Mouse (Mus musculus) kidney, postnatal 0 days (tissue): ENCODE results near the gene Hspa1l. TPM values are rescaled to one million over a fixed set of nuclear protein-coding genes. Genes with fewer than 3 reads are reported as not detected.

Experiments
- ATAC-seq: fragments of 200-750 bp; cut with Nextera tagmentation; replicated peaks from 2 replicates; pipeline ENCODE4 v1.8.0; 2017; ENCODE audit warnings: low read depth, moderate number of reproducible peaks, moderate TSS enrichment, moderate library complexity; ENCODE audit not compliant: low FRiP score
- DNase-seq: peaks from one replicate; pipeline ENCODE4 v3.0.0-alpha.2; 2016; ENCODE audit warnings: low spot score
- H3K27ac ChIP-seq: fragments of 300-500 bp; sonication (generic); 2 replicates; pipeline ENCODE4 v1.5.1; 2014; ENCODE audit warnings: mild to moderate bottlenecking
- H3K27me3 ChIP-seq: fragments of 300-500 bp; sonication (generic); 2 replicates; pipeline ENCODE4 v1.6.1; 2014; ENCODE audit warnings: low read length, mixed read lengths; ENCODE audit not compliant: insufficient read depth
- H3K36me3 ChIP-seq: fragments of 300-500 bp; sonication (generic); 2 replicates; pipeline ENCODE4 v1.6.1; 2014; ENCODE audit warnings: low read length, mixed read lengths; ENCODE audit not compliant: insufficient read depth
- H3K4me1 ChIP-seq: fragments of 300-500 bp; sonication (generic); replicated peaks from 2 replicates; pipeline ENCODE4 v1.6.1; 2014; ENCODE audit warnings: antibody characterized with exemption, low read length, mixed read lengths; ENCODE audit not compliant: insufficient read depth
- H3K4me2 ChIP-seq: fragments of 300-500 bp; sonication (generic); 2 replicates; pipeline ENCODE4 v1.6.1; 2014; ENCODE audit warnings: mild to moderate bottlenecking, low read length, moderate library complexity, mixed read lengths
- H3K4me3 ChIP-seq: fragments of 300-500 bp; sonication (generic); replicated peaks from 2 replicates; pipeline ENCODE4 v1.5.1; 2014; ENCODE audit warnings: low read depth, low read length
- H3K9ac ChIP-seq: fragments of 300-500 bp; sonication (generic); 2 replicates; pipeline ENCODE4 v1.6.1; 2014; ENCODE audit warnings: low read depth, low read length
- H3K9me3 ChIP-seq: fragments of 300-500 bp; sonication (generic); replicated peaks from 2 replicates; pipeline ENCODE4 v1.6.1; 2016; ENCODE audit warnings: low read length, inconsistent platforms, mixed read lengths
- CTCF ChIP-seq: IDR thresholded peaks from 2 replicates; pipeline ENCODE4 v1.5.1; 2016; ENCODE audit warnings: antibody characterized with exemption, low read depth, mild to moderate bottlenecking, moderate library complexity
- WGBS: fragments of 180-500 bp; shearing (Covaris S2); extraction: QIAGEN DNeasy Blood & Tissue Kit; methylation state at CpG from one replicate; pipeline ENCODE4 v1.1.7; 2014; 5-methylcytosine and 5-hydroxymethylcytosine counted together
- polyA plus RNA-seq: library from polyadenylated mRNA; unstranded; fragments of >200 nt; fragmentation: Nextera tagmentation; extraction: Ambion mirVana; gene quantifications from 2 replicates; pipeline ENCODE4 v1.2.1, GENCODE M21; 2015

The Hspa1l gene
- polyA plus RNA-seq, 1 experiment from 2014 or later = 0.72 TPM

GRCm38 (mm10) chr17:35017706-35018030 lies 45.2 kb downstream of the Hspa1l start:
- DNase-seq (no peak), ATAC-seq (no peak)
- Histone ChIP-seq H3K4me3 (no peak overlapping the region), H3K4me1 (no peaks in the 10 kb centered on the region), H3K27ac (no peak overlapping the region), H3K9ac (no peak overlapping the region), H3K36me3 (peaks cover 37% of the 10 kb centered on the region), H3K4me2 (no peak overlapping the region), H3K27me3 (no peaks in the 10 kb centered on the region), H3K9me3 (no peaks in the 10 kb centered on the region)
- TF ChIP-seq CTCF = no peak
- 73% methylated on average over 14 of the region's 14 CpGs for WGBS

GRCm38 (mm10) chr17:35018171-35018570 lies 45.7 kb downstream of the Hspa1l start:
- no peak overlapping the region for H3K4me2 ChIP-seq
- WGBS = 79% methylated on average over 3 of the region's 3 CpGs

GRCm38 (mm10) chr17:35019894-35020293 lies 47.4 kb downstream of the Hspa1l start:
- Histone ChIP-seq H3K27ac (no peak overlapping the region), H3K4me3 (no peak overlapping the region), H3K27me3 (no peaks in the 10 kb centered on the region), H3K36me3 (peaks cover 15% of the 10 kb centered on the region; the same call in 1 of the 2 replicates), H3K4me1 (no peaks in the 10 kb centered on the region), H3K4me2 (no peak overlapping the region), H3K9ac (no peak overlapping the region), H3K9me3 (no peaks in the 10 kb centered on the region)
- WGBS = 75% methylated on average over 11 of the region's 11 CpGs
- ATAC-seq = no peak
- no peak for DNase-seq
- no peak for TF ChIP-seq CTCF

More at GRCm38 (mm10) chr17:35018171-35018570, 45.7 kb downstream of the Hspa1l start:
- H3K27ac ChIP-seq = no peak overlapping the region
- H3K9ac ChIP-seq = no peak overlapping the region
- no peak overlapping the region for H3K4me3 ChIP-seq
- no peak for DNase-seq
- no peak for ATAC-seq
- H3K36me3 ChIP-seq = peaks cover 32% of the 10 kb centered on the region
- no peaks in the 10 kb centered on the region for H3K9me3 ChIP-seq
- TF ChIP-seq CTCF = no peak
- H3K27me3 ChIP-seq = no peaks in the 10 kb centered on the region
- no peaks in the 10 kb centered on the region for H3K4me1 ChIP-seq

- Histone ChIP-seq H3K36me3 (peaks cover 9% of the 10 kb centered on the region; the same call in 1 of the 2 replicates), H3K27me3 (no peaks in the 10 kb centered on the region), H3K4me3 (no peak overlapping the region), H3K9me3 (no peaks in the 10 kb centered on the region), H3K9ac (no peak overlapping the region), H3K27ac (no peak overlapping the region), H3K4me1 (no peaks in the 10 kb centered on the region), H3K4me2 (no peak overlapping the region)
- no peak for DNase-seq
- ATAC-seq = no peak
- no peak for TF ChIP-seq CTCF
- WGBS = 91% methylated on average over 8 of the region's 8 CpGs
Measured at GRCm38 (mm10) chr17:35020551-35020950, 48.0 kb downstream of the Hspa1l start.

GRCm38 (mm10) chr17:35021163-35021808 lies 48.8 kb downstream of the Hspa1l start:
- peak; percentile 100 for TF ChIP-seq CTCF
- Histone ChIP-seq H3K9me3 (no peaks in the 10 kb centered on the region), H3K4me1 (no peaks in the 10 kb centered on the region), H3K9ac (no peak overlapping the region), H3K27ac (peak overlapping the region; percentile 71), H3K27me3 (no peaks in the 10 kb centered on the region), H3K4me2 (no peak overlapping the region; the same call in 1 of the 2 replicates), H3K36me3 (0 out of 2 replicates have a peak, but pooled peaks cover 2% of the 10 kb centered on the region), H3K4me3 (no peak overlapping the region)
- WGBS = 8% methylated on average over 17 of the region's 17 CpGs
- peak; percentile 91 for DNase-seq
- ATAC-seq = peak; percentile 31; the same call in 1 of the 2 replicates

- Histone ChIP-seq H3K27me3 (no peaks in the 10 kb centered on the region), H3K4me3 (no peak overlapping the region), H3K36me3 (no peaks in the 10 kb centered on the region), H3K9ac (no peak overlapping the region), H3K4me1 (no peaks in the 10 kb centered on the region), H3K4me2 (no peak overlapping the region; the same call in 1 of the 2 replicates), H3K27ac (peak overlapping the region; percentile 71), H3K9me3 (no peaks in the 10 kb centered on the region)
- 50% methylated on average over 6 of the region's 6 CpGs for WGBS
- DNase-seq (peak; percentile 54), ATAC-seq (no peak)
- peak; percentile 33; the same call in 1 of the 2 replicates for TF ChIP-seq CTCF
Measured at GRCm38 (mm10) chr17:35021842-35022477, 49.5 kb downstream of the Hspa1l start.
